Comparison of ENCODE assay signal across 22 mouse cellular contexts in genomic region chr9:109030312-109030711, GRCm38 (mm10). TPM values are rescaled to one million over a fixed set of nuclear protein-coding genes. Genes with fewer than 3 reads are reported as not detected.
"Had no signal": no experiment of that assay in that cellular context is flagged by ENCODE, and none has a peak within 500 bp of the region (broad histone marks: within the 10 kb centered on the region; RNA-seq: fewer than 3 reads in every experiment).

No protein-coding gene starts in this region.

- H3K36me3 ChIP-seq: lung, embryonic 15.5 days; stomach, embryonic 15.5 days had no signal

- H3K9ac ChIP-seq: liver, postnatal 0 days; lung, embryonic 15.5 days; midbrain, embryonic 13.5 days; midbrain, embryonic 15.5 days; neural tube, embryonic 12.5 days; stomach, embryonic 15.5 days had no signal

- H3K4me1 ChIP-seq: lung, embryonic 15.5 days; midbrain, embryonic 13.5 days; midbrain, embryonic 15.5 days; neural tube, embryonic 12.5 days; stomach, embryonic 15.5 days had no signal

- H3K27ac ChIP-seq: lung, embryonic 15.5 days; macrophage; midbrain, embryonic 13.5 days; midbrain, embryonic 15.5 days; neural tube, embryonic 12.5 days; stomach, embryonic 15.5 days; stomach, postnatal 0 days had no signal

- H3K4me3 ChIP-seq: lung, embryonic 15.5 days; megakaryocyte, embryonic 14.5 days; midbrain, embryonic 13.5 days; midbrain, embryonic 15.5 days; neural tube, embryonic 12.5 days; stomach, embryonic 15.5 days had no signal

- H3K4me2 ChIP-seq: lung, embryonic 15.5 days; midbrain, embryonic 11.5 days; midbrain, embryonic 13.5 days; midbrain, embryonic 15.5 days; neural tube, embryonic 12.5 days; stomach, embryonic 15.5 days had no signal

- ATAC-seq: liver, postnatal 0 days; lung, postnatal 0 days; midbrain, embryonic 13.5 days; midbrain, embryonic 15.5 days had no signal

- DNase-seq: liver, postnatal 0 days; lung, adult 2 months; lung, postnatal 14 days; lung, postnatal 36 days; right cerebral cortex, postnatal 14 days; thymus, adult 2 months; thymus, postnatal 14 days; thymus, postnatal 36 days had no signal

- H3K27me3 ChIP-seq: lung, embryonic 15.5 days; midbrain, embryonic 13.5 days; midbrain, embryonic 15.5 days; neural tube, embryonic 12.5 days; stomach, embryonic 15.5 days had no signal

- H3K9me3 ChIP-seq: lung, embryonic 15.5 days; megakaryocyte, embryonic 14.5 days; midbrain, embryonic 13.5 days; midbrain, embryonic 15.5 days; neural tube, embryonic 12.5 days; stomach, embryonic 15.5 days had no signal

RNA-seq across cellular contexts. Expression of gene Ucn2, which starts 44.5 kb away (rescaled TPM):
- total RNA-seq: megakaryocyte progenitor cell, adult 5-6 weeks; midbrain, postnatal 0 days; monocyte, adult 5-6 weeks; neutrophil, adult 5-6 weeks had no signal
- polyA plus RNA-seq: liver, postnatal 0 days; lung, embryonic 15.5 days; lung, postnatal 0 days; macrophage; midbrain, embryonic 13.5 days; midbrain, embryonic 15.5 days; midbrain, postnatal 0 days; neural tube, embryonic 12.5 days; stomach, postnatal 0 days had no signal
